Mouse (Mus musculus): ENCODE measurements at regions not wholly inside any gene's neighbourhood (a gene's known extent, or its start where the extent isn't known, plus 50 kb on each side); places are given as distances from the start of the nearest gene placed in this dataset.

- DNase-seq (ENCODE audit: low spot score): no peak
Observed at GRCm38 (mm10) chr8:74153914-74154540, 718.9 kb upstream of the Isx start.

DNA sequence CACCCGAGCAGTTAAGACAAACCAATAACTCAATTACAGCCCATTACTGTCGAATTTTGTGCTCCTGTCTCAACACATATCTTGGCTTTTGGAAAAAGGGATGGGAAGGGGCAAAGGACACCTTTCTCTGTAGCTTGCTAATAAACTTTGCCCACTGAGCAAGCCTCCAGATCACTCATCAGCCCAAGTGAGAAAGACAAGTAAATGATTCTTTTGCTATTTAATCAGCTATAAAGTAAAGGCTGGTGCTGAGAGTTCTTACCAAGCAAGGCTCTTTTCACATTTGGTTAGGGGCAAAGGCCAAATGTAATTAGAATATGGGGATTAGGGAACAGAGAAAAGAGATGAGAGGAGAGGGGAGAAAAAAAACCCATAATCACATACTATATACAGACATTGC is 703.4 kb upstream of the Isx start:
- DNase-seq (ENCODE audit: low spot score): no peak

GRCm38 (mm10) chr8:74170702-74171101 is 702.3 kb upstream of the Isx start:
- no peak for DNase-seq (ENCODE audit: low spot score)

- DNase-seq (ENCODE audit: low spot score): peak; percentile 38
Observed at GRCm38 (mm10) chr8:74171113-74171512, 701.9 kb upstream of the Isx start.

GRCm38 (mm10) chr8:74204601-74205000 is 668.4 kb upstream of the Isx start:
- DNase-seq (ENCODE audit: low spot score): no peak

- no peak for DNase-seq (ENCODE audit: low spot score)
Observed at GRCm38 (mm10) chr8:74208292-74208691, 664.7 kb upstream of the Isx start.

DNA sequence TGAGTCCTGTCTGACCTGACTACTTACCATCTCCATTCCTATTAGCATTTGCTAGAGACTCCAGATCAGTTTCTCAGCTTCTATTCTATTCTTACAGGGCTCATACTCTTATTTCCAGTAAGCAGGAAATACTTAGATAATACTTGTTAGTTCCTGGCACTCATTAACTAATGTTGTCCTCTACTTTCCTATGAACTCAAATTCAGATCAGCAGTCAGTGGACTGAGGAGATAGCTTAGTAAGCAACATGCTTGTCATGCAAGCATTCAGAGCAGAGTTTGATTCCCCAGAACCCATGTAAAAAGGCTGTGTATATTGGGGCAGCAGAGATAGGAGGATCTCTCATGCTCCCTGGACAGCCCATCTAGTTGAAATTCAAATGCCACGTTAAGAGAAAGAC is 656.2 kb upstream of the Isx start:
- DNase-seq (ENCODE audit: low spot score): no peak
